Mouse (Mus musculus) heart, adult 18-20 months (tissue): ENCODE measurements around the gene Smarca4. TPM values are rescaled to one million over a fixed set of nuclear protein-coding genes. Genes with fewer than 3 reads are reported as not detected.

Experiments
- DNase-seq, 2 experiments: peaks; one replicate each; pipeline ENCODE4 v3.0.0; 2021 to 2022; ENCODE audit warnings: mixed read lengths in 1 of 2
- microRNA-seq, 2 experiments: library from miRNA; unstranded; fragments of <30 nt; microRNA quantifications; one replicate each; pipeline ENCODE4 v1.2.0; 2022
- total RNA-seq, 2 experiments: library from RNA; stranded (reverse); gene quantifications; 2 replicates each; pipeline ENCODE4 v1.2.3; 2021

The Smarca4 gene
- total RNA-seq, 2 experiments from 2014 or later: 45.7 to 50.8 TPM

- DNase-seq: peak; percentile 64 to 67
These were observed 135.4 kb downstream of the Smarca4 start for GRCm38 (mm10) chr9:21751347-21751746.

- peak; percentile 72 to 83 for DNase-seq
These were observed 136.4 kb downstream of the Smarca4 start for GRCm38 (mm10) chr9:21752252-21752792.

Small RNAs within 50 kb of the gene (microRNA-seq; reads per million reads assigned to microRNA genes)
- 0 reads per million in 2 experiments for gene Mir1946b

Other genes with a start within 250 kb of the Smarca4 start
- 10 to 100 TPM; 25.2 to 28.5 TPM for gene Ilf3, start 248.3 kb upstream of the Smarca4 start, total RNA-seq
- 10 to 100 TPM in 1 of 2 experiments, 1 to 10 TPM in 1; 7.7 to 11.3 TPM for gene Qtrt1, start 204.3 kb upstream of the Smarca4 start, total RNA-seq
- gene Dnm2, start 191.3 kb upstream of the Smarca4 start, total RNA-seq: 10 to 100 TPM; 58.1 to 65.1 TPM
- gene Tmed1, start 105.9 kb upstream of the Smarca4 start, total RNA-seq: 10 to 100 TPM; 45.3 to 50.9 TPM
- 1 to 10 TPM; 1.2 to 2.9 TPM for gene AB124611, start 90.0 kb upstream of the Smarca4 start, total RNA-seq
- 10 to 100 TPM; 57.7 to 61.2 TPM for gene Carm1, start 69.3 kb upstream of the Smarca4 start, total RNA-seq
- 10 to 100 TPM; 62.0 to 62.2 TPM for gene Timm29, start 23.4 kb upstream of the Smarca4 start, total RNA-seq
- gene Yipf2, start 23.3 kb upstream of the Smarca4 start, total RNA-seq: 1 to 10 TPM; 4.8 to 7.6 TPM
- 1 to 10 TPM; 1.9 to 2.4 TPM for gene Ldlr, start 107.3 kb downstream of the Smarca4 start, total RNA-seq
- gene Spc24, start 144.1 kb downstream of the Smarca4 start, total RNA-seq: 1 to 10 TPM; 4.7 to 6.4 TPM
- 10 to 100 TPM; 58.1 to 60.8 TPM for gene Kank2, start 182.6 kb downstream of the Smarca4 start, total RNA-seq
- under 1 TPM in 1 of 2 experiments, not detected in 1; 0.69 TPM for gene Angptl8, start 219.3 kb downstream of the Smarca4 start, total RNA-seq
- gene Dock6, start 236.5 kb downstream of the Smarca4 start, total RNA-seq: 10 to 100 TPM; 24.3 to 24.6 TPM